Comparison of ENCODE assay signal across 7 mouse cellular contexts in genomic region chr7:127386641-127387392, GRCm38 (mm10). TPM values are rescaled to one million over a fixed set of nuclear protein-coding genes. Genes with fewer than 3 reads are reported as not detected.
DNase-seq lines count a peak whose midpoint lies in the region; ATAC-seq lines count a peak whose summit lies in the region.

9130019O22Rik (minus strand) TSS chr7:127387166.

- H3K4me3 ChIP-seq in embryonic facial prominence, embryonic 11.5 days (ENCODE audit: low read depth, low read length), result peak within 1 kb of the TSS; percentile 40
- H3K4me3 ChIP-seq in midbrain, embryonic 11.5 days (ENCODE audit: low read depth, low read length), result peak within 1 kb of the TSS; percentile 52

- H3K36me3 ChIP-seq in embryonic facial prominence, embryonic 11.5 days (replicated peaks; ENCODE audit: control insufficient read depth, insufficient read depth, low read depth, low read length), result peaks cover 4% of the 10 kb centered on the region; the same call in 1 of the 2 replicates
- H3K36me3 ChIP-seq in midbrain, embryonic 11.5 days (ENCODE audit: control insufficient read depth, insufficient read depth, low read length), result peaks cover 7% of the 10 kb centered on the region

- peak; percentile 82 for DNase-seq in adrenal gland, postnatal 25 days
- peak; percentile 89 for DNase-seq in embryonic facial prominence, embryonic 11.5 days (ENCODE audit: low spot score)
- peak; percentile 91 for DNase-seq in kidney, adult 11 months
- DNase-seq in left cerebral cortex, postnatal 4 days, result peak; percentile 92
- peak; percentile 97 for DNase-seq in midbrain, embryonic 11.5 days (ENCODE audit: low spot score, missing footprints)
- peak; percentile 85 for DNase-seq in right cerebral cortex, postnatal 4 days

- no peak within 1 kb of the TSS for H3K27ac ChIP-seq in embryonic facial prominence, embryonic 11.5 days (replicated peaks; ENCODE audit: low read depth, low read length)
- H3K27ac ChIP-seq in midbrain, embryonic 11.5 days (ENCODE audit: low read depth, low read length), result no peak within 1 kb of the TSS

- no peaks in the 10 kb centered on the region for H3K4me1 ChIP-seq in embryonic facial prominence, embryonic 11.5 days (ENCODE audit: control insufficient read depth, insufficient read depth, low read length)
- H3K4me1 ChIP-seq in midbrain, embryonic 11.5 days (ENCODE audit: control insufficient read depth, insufficient read depth, low read length), result no peaks in the 10 kb centered on the region

- intact Hi-C loops in left cerebral cortex, postnatal 4 days (cut with DNase I), result no loop called here

- 13% methylated on average over 38 of the region's 38 CpGs for WGBS in embryonic facial prominence, embryonic 11.5 days
- 15% methylated on average over 38 of the region's 38 CpGs for WGBS in midbrain, embryonic 11.5 days

- no peaks in the 10 kb centered on the region for H3K9me3 ChIP-seq in embryonic facial prominence, embryonic 11.5 days (replicated peaks; ENCODE audit: control insufficient read depth, low read length)
- H3K9me3 ChIP-seq in midbrain, embryonic 11.5 days (ENCODE audit: control insufficient read depth, low read length), result no peaks in the 10 kb centered on the region

- peak within 1 kb of the TSS; percentile 55 for H3K4me2 ChIP-seq in embryonic facial prominence, embryonic 11.5 days (ENCODE audit: low read depth, low read length)
- peak within 1 kb of the TSS; percentile 62 for H3K4me2 ChIP-seq in midbrain, embryonic 11.5 days

- peak; percentile 76 for ATAC-seq in embryonic facial prominence, embryonic 11.5 days (replicated peaks; ENCODE audit: insufficient number of reproducible peaks, low FRiP score, low TSS enrichment, low read depth)
- ATAC-seq in granulocyte monocyte progenitor cell, adult 5-6 weeks (replicated peaks; ENCODE audit: poor library complexity, severe bottlenecking), result peak; percentile 94
- peak; percentile 90 for ATAC-seq in midbrain, embryonic 11.5 days (ENCODE audit: low FRiP score)

- peak within 1 kb of the TSS; percentile 52 for H3K9ac ChIP-seq in embryonic facial prominence, embryonic 11.5 days (replicated peaks; ENCODE audit: low read length)
- H3K9ac ChIP-seq in midbrain, embryonic 11.5 days (ENCODE audit: low read length), result peak within 1 kb of the TSS; percentile 65

- H3K27me3 ChIP-seq in embryonic facial prominence, embryonic 11.5 days (ENCODE audit: control insufficient read depth, insufficient read depth, low read length), result no peaks in the 10 kb centered on the region
- no peaks in the 10 kb centered on the region for H3K27me3 ChIP-seq in midbrain, embryonic 11.5 days (ENCODE audit: control insufficient read depth, insufficient read depth, low read length)

RNA-seq across cellular contexts. Expression of gene 9130019O22Rik, which starts in this region (rescaled TPM):
- 5.3 and 5.9 TPM in 2 replicates for total RNA-seq in adrenal gland, postnatal 25 days (2021)
- 6.7 and 7.1 TPM in 2 replicates for polyA plus RNA-seq in embryonic facial prominence, embryonic 11.5 days (2014; fragmentation: Nextera tagmentation; extraction: Ambion mirVana)
- total RNA-seq in granulocyte monocyte progenitor cell, adult 5-6 weeks (2014; fragmentation: Nextera tagmentation), result 2.7 and 3.7 TPM in 2 replicates
- total RNA-seq in granulocyte monocyte progenitor cell, adult 5-6 weeks (2017), result 4.1 and 5.5 TPM in 2 replicates
- total RNA-seq in left cerebral cortex, postnatal 4 days (2021), result 1 to 10 TPM; 2.8 to 3.0 TPM
- polyA plus RNA-seq in midbrain, embryonic 11.5 days (2014; fragmentation: Nextera tagmentation; extraction: Ambion mirVana), result 6.1 and 6.5 TPM in 2 replicates
